Mouse (Mus musculus) testis, adult 2 months (tissue): ENCODE measurements around the gene Vipas39.

ENCODE experiments used
- CTCF ChIP-seq: fragments of 200-500 bp; IDR thresholded peaks from 2 replicates; pipeline ENCODE4 v1.5.1; 2012; ENCODE audit warnings: low read depth, mild to moderate bottlenecking, inconsistent platforms, low read length, moderate library complexity; ENCODE audit not compliant: control insufficient read depth, insufficient read depth, insufficient replicate concordance
- POLR2A ChIP-seq: fragments of 200-500 bp; IDR thresholded peaks from 2 replicates; pipeline ENCODE4 v1.6.1; 2012; ENCODE audit warnings: low read depth, mild to moderate bottlenecking, inconsistent platforms, low read length, moderate library complexity; ENCODE audit not compliant: control insufficient read depth

- no peak for TF ChIP-seq CTCF
- no peak for TF ChIP-seq POLR2A
These were observed 15.9 kb downstream of the Vipas39 start for GRCm38 (mm10) chr12:87250161-87250560.
